Mouse (Mus musculus): ENCODE data around the gene Frmpd3. TPM values are rescaled to one million over a fixed set of nuclear protein-coding genes. Genes with fewer than 3 reads are reported as not detected.

Gene Frmpd3
- total and polyA plus RNA-seq, 3 experiments = under 0.01 to 0.09 TPM; not detected in 1

DNA sequence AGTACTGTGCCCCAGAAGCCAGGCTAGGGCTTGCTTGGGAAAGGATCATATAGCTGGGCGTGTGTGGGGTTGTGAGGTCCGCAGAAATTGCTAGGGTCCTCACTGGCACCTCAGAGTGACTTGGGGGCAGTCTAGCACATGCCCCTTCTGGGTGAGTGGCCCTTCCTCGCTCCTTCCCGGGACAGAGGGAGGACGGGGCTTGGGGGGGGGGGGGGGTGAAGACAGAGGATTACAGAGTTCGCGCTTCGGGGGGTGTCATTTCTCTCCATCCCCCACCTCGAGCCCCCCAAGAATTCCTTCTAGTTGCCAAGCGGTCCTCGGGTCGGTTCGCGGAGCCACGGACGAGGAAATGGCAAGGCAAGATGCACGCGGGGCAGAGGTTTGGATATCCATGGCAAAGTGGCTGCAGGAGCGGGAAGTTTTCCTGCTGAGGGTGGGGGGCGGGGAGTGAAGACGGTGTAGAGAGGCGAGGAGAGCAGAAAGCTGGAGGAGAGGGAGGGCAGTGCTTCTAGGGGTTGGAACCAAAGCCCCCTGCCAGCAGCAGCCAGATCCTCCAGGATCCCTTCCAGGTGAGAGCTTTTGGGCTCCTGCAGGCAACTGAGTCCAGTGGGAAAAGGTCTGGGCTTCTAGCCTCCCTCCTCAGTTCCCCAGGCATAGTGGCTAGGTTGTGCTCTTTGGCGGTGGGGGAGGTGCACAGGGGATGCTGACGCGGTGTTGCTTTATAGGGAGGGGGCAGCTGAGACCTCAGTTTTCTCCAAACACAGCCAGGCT is 515 bp downstream of the Frmpd3 start:
- H3K79me2 ChIP-seq (replicated peaks; ENCODE audit: control insufficient read depth, extremely low read depth, insufficient read depth, poor library complexity, severe bottlenecking) = no peaks in the 10 kb centered on the region
- no peaks in the 10 kb centered on the region for H3K4me1 ChIP-seq (ENCODE audit: control insufficient read depth in 1 of 2, insufficient read depth in 2 of 2)
- no peaks in the 10 kb centered on the region for H3K9me3 ChIP-seq (replicated peaks; ENCODE audit: low read length)
- no peaks in the 10 kb centered on the region for H3K27me3 ChIP-seq (replicated peaks)
- H3K4me2 ChIP-seq (ENCODE audit: insufficient read depth, low read depth, poor library complexity, severe bottlenecking) = no peak overlapping the region
- H3K9ac ChIP-seq (ENCODE audit: insufficient read depth, low read depth) = no peak overlapping the region
- dilution Hi-C loops (cut with MboI; ENCODE audit: extremely low pct_ligation_motif_present, extremely low pct_unique_long_range_greater_than_20kb, low sequenced_read_pairs) (no loop called here), in situ Hi-C loops (cut with MboI; ENCODE audit: low pct_ligation_motif_present, low pct_unique_long_range_greater_than_20kb, low sequenced_read_pairs) (no loop called here)
- TF ChIP-seq PAX5 (IDR thresholded peaks at IDR 0.05; ENCODE audit: low read length) (no peak), SIN3A (IDR thresholded peaks at IDR 0.05; ENCODE audit: low read length) (no peak), IRF4 (IDR thresholded peaks at IDR 0.05; ENCODE audit: low read depth, low read length) (no peak), JUND (conservative IDR thresholded peaks at IDR 0.05; ENCODE audit: low read depth, low read length) (no peak), MAFK (IDR thresholded peaks at IDR 0.05; ENCODE audit: insufficient replicate concordance, low read length) (no peak), ZMIZ1 (IDR thresholded peaks at IDR 0.05; ENCODE audit: low read depth, low read length) (no peak), GABPA (IDR thresholded peaks at IDR 0.05; ENCODE audit: insufficient replicate concordance, low read depth, low read length) (no peak), ELF1 (IDR thresholded peaks at IDR 0.05; ENCODE audit: low read depth, low read length) (no peak), HCFC1 (IDR thresholded peaks at IDR 0.05; ENCODE audit: low read depth, low read length) (no peak), USF1 (IDR thresholded peaks at IDR 0.05; ENCODE audit: low read depth, low read length) (no peak), E2F4 (IDR thresholded peaks at IDR 0.05; ENCODE audit: insufficient replicate concordance, low read depth, low read length) (no peak), BHLHE40 (IDR thresholded peaks at IDR 0.05; ENCODE audit: low read depth, low read length) (no peak), ETS1 (conservative IDR thresholded peaks at IDR 0.05; ENCODE audit: low read depth, low read length) (no peak), USF2 (conservative IDR thresholded peaks at IDR 0.05; ENCODE audit: low read depth, low read length) (no peak), MAX (IDR thresholded peaks at IDR 0.05; ENCODE audit: low read length) (no peak), CHD1 (IDR thresholded peaks at IDR 0.05; ENCODE audit: low read depth, low read length) (no peak), POLR2AphosphoS2 (IDR thresholded peaks at IDR 0.05; ENCODE audit: low read depth, low read length) (no peak)
- H3K4me3 ChIP-seq (replicated peaks in 1 of 3; ENCODE audit: low read depth in 2 of 3, low read length in 2 of 3, poor library complexity in 1 of 3) = no peak overlapping the region
- no peak for DNase-seq (ENCODE audit: extremely low read depth)
- no peak overlapping the region for H3K27ac ChIP-seq (ENCODE audit: insufficient read depth, low read depth)
- H3K36me3 ChIP-seq (replicated peaks in 1 of 2; ENCODE audit: control insufficient read depth in 1 of 2, insufficient read depth in 1 of 2, low read length in 1 of 2) = no peaks in the 10 kb centered on the region

DNA sequence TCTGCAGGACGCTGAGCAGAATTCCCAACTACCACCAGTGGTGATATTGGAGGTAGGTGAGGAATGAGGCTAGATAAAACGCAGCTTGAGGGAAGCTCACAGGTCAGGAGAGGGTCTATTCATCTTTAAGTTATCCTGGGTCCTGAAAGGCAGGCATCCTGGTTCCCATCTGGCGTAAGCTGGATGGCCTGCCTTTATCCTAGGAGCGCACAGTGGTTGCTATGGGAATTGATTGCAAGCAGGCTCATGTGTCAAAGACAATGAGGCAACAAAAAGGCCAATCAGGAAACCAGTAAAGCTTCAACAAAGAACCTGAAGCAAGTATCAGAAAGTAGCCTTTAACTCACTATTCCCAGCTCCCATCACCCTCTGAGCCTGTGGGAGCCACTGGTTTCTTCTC is 33.6 kb downstream of the Frmpd3 start:
- no peak overlapping the region for H3K9ac ChIP-seq (ENCODE audit: insufficient read depth, low read depth)
- DNase-seq (ENCODE audit: extremely low read depth) = no peak
- no peak overlapping the region for H3K4me3 ChIP-seq (replicated peaks in 1 of 3; ENCODE audit: low read depth in 2 of 3, low read length in 2 of 3, poor library complexity in 1 of 3)
- no peak overlapping the region for H3K27ac ChIP-seq (ENCODE audit: insufficient read depth, low read depth)
- H3K79me2 ChIP-seq (replicated peaks; ENCODE audit: control insufficient read depth, extremely low read depth, insufficient read depth, poor library complexity, severe bottlenecking) = no peaks in the 10 kb centered on the region
- dilution Hi-C loops (cut with MboI; ENCODE audit: extremely low pct_ligation_motif_present, extremely low pct_unique_long_range_greater_than_20kb, low sequenced_read_pairs) (no loop called here), in situ Hi-C loops (cut with MboI; ENCODE audit: low pct_ligation_motif_present, low pct_unique_long_range_greater_than_20kb, low sequenced_read_pairs) (no loop called here)
- no peaks in the 10 kb centered on the region for H3K4me1 ChIP-seq (ENCODE audit: control insufficient read depth in 1 of 2, insufficient read depth in 2 of 2)
- H3K4me2 ChIP-seq (ENCODE audit: insufficient read depth, low read depth, poor library complexity, severe bottlenecking) = no peak overlapping the region
- no peaks in the 10 kb centered on the region for H3K9me3 ChIP-seq (replicated peaks; ENCODE audit: low read length)
- H3K27me3 ChIP-seq (replicated peaks) = no peaks in the 10 kb centered on the region
- TF ChIP-seq MAFK (IDR thresholded peaks at IDR 0.05; ENCODE audit: insufficient replicate concordance, low read length) (no peak), USF2 (conservative IDR thresholded peaks at IDR 0.05; ENCODE audit: low read depth, low read length) (no peak), RAD21 (IDR thresholded peaks at IDR 0.05; ENCODE audit: low read depth, low read length) (no peak), SIN3A (IDR thresholded peaks at IDR 0.05; ENCODE audit: low read length) (no peak), MXI1 (IDR thresholded peaks at IDR 0.05; ENCODE audit: low read depth, low read length) (no peak), BHLHE40 (IDR thresholded peaks at IDR 0.05; ENCODE audit: low read depth, low read length) (no peak), CHD1 (IDR thresholded peaks at IDR 0.05; ENCODE audit: low read depth, low read length) (no peak), CHD2 (IDR thresholded peaks at IDR 0.05; ENCODE audit: low read length) (no peak), ETS1 (conservative IDR thresholded peaks at IDR 0.05; ENCODE audit: low read depth, low read length) (no peak), JUND (conservative IDR thresholded peaks at IDR 0.05; ENCODE audit: low read depth, low read length) (no peak), CTCF (conservative IDR thresholded peaks at IDR 0.05 in 1 of 2, IDR thresholded peaks at IDR 0.05 in 1 of 2; ENCODE audit: low read depth in 2 of 2, low read length in 2 of 2) (no peak), ELF1 (IDR thresholded peaks at IDR 0.05; ENCODE audit: low read depth, low read length) (no peak), KAT2A (IDR thresholded peaks at IDR 0.05; ENCODE audit: insufficient replicate concordance, low read length) (no peak), IRF4 (IDR thresholded peaks at IDR 0.05; ENCODE audit: low read depth, low read length) (no peak)
- H3K36me3 ChIP-seq (replicated peaks in 1 of 2; ENCODE audit: control insufficient read depth in 1 of 2, insufficient read depth in 1 of 2, low read length in 1 of 2) = no peaks in the 10 kb centered on the region
